Mouse (Mus musculus) heart, postnatal 0 days (tissue): Measurements from ENCODE around the gene Sdk2.

Experiments used
- CTCF ChIP-seq: IDR thresholded peaks from 2 replicates; pipeline ENCODE4 v1.5.1; 2016; ENCODE audit warnings: antibody characterized with exemption, control low read depth, low read depth
- EP300 ChIP-seq: IDR thresholded peaks from 2 replicates; pipeline ENCODE4 v1.6.1; 2016; ENCODE audit warnings: antibody characterized with exemption, low read depth

DNA sequence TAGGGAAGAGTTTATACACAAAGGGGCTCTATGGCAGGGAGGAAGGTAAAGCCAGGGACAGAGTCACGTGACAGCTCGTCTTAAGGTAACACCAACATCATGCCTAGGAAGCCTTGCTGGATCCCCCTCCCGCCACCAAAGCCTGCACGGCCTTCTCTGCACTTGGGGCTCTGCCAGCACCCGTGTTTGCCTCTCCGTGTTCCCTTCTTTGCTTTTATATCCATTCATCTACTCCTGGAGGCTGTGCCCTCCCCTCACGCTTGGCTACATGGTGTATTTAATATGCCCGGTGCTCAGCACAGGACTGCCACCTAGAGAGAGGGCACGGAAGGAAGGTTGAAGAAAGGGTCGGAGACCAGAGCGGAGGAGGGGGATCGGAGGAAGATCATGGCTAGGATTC is 47.8 kb upstream of the Sdk2 start:
- TF ChIP-seq CTCF (no peak), EP300 (no peak)
